Mouse (Mus musculus): Measurements from ENCODE around the gene Ptprd. TPM values are rescaled to one million over a fixed set of nuclear protein-coding genes. Genes with fewer than 3 reads are reported as not detected.

Ptprd gene
- polyA plus RNA-seq, 1 experiment from 2014 or later = 13.8 TPM

DNA sequence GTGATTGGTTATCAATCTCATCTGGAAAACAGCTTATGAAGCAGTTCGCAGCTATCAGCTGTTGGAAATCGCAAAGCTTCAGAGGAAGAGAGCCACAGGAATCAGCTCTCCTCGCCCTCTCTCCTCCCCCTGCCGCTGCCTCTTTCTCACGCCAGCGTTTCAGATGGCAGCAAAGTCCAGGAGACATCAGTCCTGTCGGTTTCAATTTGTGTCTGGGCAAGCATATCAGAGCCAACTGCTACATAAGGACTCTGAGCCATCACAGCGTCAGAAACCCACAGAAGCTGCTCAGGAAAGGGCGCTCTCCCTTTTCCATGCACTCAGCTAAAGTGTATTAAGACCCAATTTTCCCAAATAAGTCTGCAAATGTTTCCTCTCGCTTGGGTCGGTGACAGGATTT, 1884.4 kb downstream of the Ptprd start:
- peak overlapping the region; percentile 11; the same call in 1 of the 2 replicates for H3K4me3 ChIP-seq (ENCODE audit: low read depth, low read length)
- H3K27me3 ChIP-seq (replicated peaks; ENCODE audit: control insufficient read depth, insufficient read depth, low read length) = no peaks in the 10 kb centered on the region
- ATAC-seq = 0 out of 2 replicates have a peak, but pooled peaks have one; percentile 54
- H3K9ac ChIP-seq (ENCODE audit: low read depth, low read length) = no peak overlapping the region
- peak overlapping the region; percentile 41 for H3K4me2 ChIP-seq (replicated peaks; ENCODE audit: low read depth)
- H3K9me3 ChIP-seq (ENCODE audit: control insufficient read depth) = no peaks in the 10 kb centered on the region
- H3K4me1 ChIP-seq (replicated peaks; ENCODE audit: control insufficient read depth, insufficient read depth, low read length) = peaks cover 7% of the 10 kb centered on the region; the same call in 1 of the 2 replicates
- no peak overlapping the region for H3K27ac ChIP-seq (ENCODE audit: low read depth, low read length)
- no peak for TF ChIP-seq CTCF (IDR thresholded peaks at IDR 0.05; ENCODE audit: low read depth)
- 31% methylated on average over 11 of the region's 11 CpGs for WGBS
- H3K36me3 ChIP-seq (ENCODE audit: control insufficient read depth, insufficient read depth) = no peaks in the 10 kb centered on the region

DNA sequence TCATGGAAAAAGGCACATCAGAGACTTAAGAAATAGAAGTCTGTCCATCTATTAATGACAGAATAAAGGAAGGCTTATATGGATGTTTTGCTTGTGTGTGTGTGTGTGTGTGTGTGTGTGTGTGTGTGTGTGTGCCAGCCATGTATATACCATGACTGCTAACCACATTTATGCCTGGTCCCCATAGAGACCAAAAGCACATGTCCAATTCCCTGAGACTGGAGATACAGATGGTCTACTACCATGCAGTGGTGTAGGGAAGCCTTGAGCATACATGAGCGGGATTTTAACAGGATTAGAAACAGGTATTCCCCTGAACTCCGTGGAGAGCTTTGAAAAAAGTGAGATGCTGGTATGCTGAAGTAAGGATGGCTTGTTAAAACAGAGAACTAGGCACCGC, 1886.1 kb downstream of the Ptprd start:
- ATAC-seq = no peak
- Histone ChIP-seq H3K27me3 (replicated peaks; ENCODE audit: control insufficient read depth, insufficient read depth, low read length) (no peaks in the 10 kb centered on the region), H3K9ac (ENCODE audit: low read depth, low read length) (no peak overlapping the region), H3K27ac (ENCODE audit: low read depth, low read length) (no peak overlapping the region), H3K36me3 (ENCODE audit: control insufficient read depth, insufficient read depth) (no peaks in the 10 kb centered on the region), H3K9me3 (ENCODE audit: control insufficient read depth) (no peaks in the 10 kb centered on the region), H3K4me3 (ENCODE audit: low read depth, low read length) (no peak overlapping the region), H3K4me2 (replicated peaks; ENCODE audit: low read depth) (no peak overlapping the region), H3K4me1 (replicated peaks; ENCODE audit: control insufficient read depth, insufficient read depth, low read length) (peaks cover 7% of the 10 kb centered on the region; the same call in 1 of the 2 replicates)
- WGBS = 90% methylated on average over 3 of the region's 3 CpGs
- TF ChIP-seq CTCF (IDR thresholded peaks at IDR 0.05; ENCODE audit: low read depth) = no peak

DNA sequence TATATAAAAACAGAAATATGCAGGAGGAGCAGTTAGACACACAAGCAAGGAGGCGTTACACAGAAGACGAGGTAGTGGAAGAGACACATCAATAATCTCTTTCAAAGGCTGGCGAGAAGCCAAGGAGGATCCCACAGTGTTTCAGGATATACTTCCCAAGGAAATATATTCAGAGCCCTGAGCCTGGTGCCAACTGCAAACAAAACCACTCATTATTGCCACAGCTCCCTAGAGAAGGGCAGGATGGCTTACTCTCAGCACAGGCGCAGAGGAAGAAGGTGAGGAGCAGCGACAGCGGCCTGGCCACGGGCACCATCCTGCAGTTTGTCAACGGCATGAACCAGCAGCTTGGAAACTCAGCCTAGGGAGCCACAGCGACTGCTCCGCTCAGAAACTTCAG, 1886.8 kb downstream of the Ptprd start:
- H3K4me1 ChIP-seq (replicated peaks; ENCODE audit: control insufficient read depth, insufficient read depth, low read length) = peaks cover 7% of the 10 kb centered on the region; the same call in 1 of the 2 replicates
- no peaks in the 10 kb centered on the region for H3K36me3 ChIP-seq (ENCODE audit: control insufficient read depth, insufficient read depth)
- H3K27me3 ChIP-seq (replicated peaks; ENCODE audit: control insufficient read depth, insufficient read depth, low read length) = no peaks in the 10 kb centered on the region
- H3K9me3 ChIP-seq (ENCODE audit: control insufficient read depth) = no peaks in the 10 kb centered on the region
- WGBS = 63% methylated on average over 10 of the region's 10 CpGs
- no peak overlapping the region for H3K4me2 ChIP-seq (replicated peaks; ENCODE audit: low read depth)
- ATAC-seq = no peak
- H3K27ac ChIP-seq (ENCODE audit: low read depth, low read length) = no peak overlapping the region
- no peak overlapping the region for H3K9ac ChIP-seq (ENCODE audit: low read depth, low read length)
- TF ChIP-seq CTCF (IDR thresholded peaks at IDR 0.05; ENCODE audit: low read depth) = no peak
- H3K4me3 ChIP-seq (ENCODE audit: low read depth, low read length) = no peak overlapping the region

DNA sequence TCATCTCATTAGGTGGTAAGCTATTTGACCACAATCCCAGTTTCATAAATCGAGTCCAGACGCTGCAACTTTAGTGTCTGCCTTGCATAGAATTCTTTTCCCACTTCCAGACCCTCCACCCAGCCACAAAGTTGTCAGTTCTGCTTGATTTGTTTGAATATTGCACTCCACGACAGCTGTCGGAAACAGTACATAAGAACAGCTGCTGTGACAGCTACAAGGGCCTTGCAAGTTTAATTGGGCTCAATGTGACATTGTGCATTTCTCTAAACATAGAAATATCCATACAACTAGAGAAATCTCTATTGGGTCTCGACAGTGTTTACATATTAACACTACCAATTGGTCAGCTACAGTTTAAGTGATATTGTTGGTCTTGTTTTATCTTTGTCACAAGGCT, 1887.3 kb downstream of the Ptprd start:
- Histone ChIP-seq H3K4me3 (ENCODE audit: low read depth, low read length) (no peak overlapping the region), H3K9ac (ENCODE audit: low read depth, low read length) (no peak overlapping the region), H3K36me3 (ENCODE audit: control insufficient read depth, insufficient read depth) (no peaks in the 10 kb centered on the region), H3K9me3 (ENCODE audit: control insufficient read depth) (no peaks in the 10 kb centered on the region), H3K4me2 (replicated peaks; ENCODE audit: low read depth) (no peak overlapping the region), H3K4me1 (replicated peaks; ENCODE audit: control insufficient read depth, insufficient read depth, low read length) (peaks cover 7% of the 10 kb centered on the region; the same call in 1 of the 2 replicates), H3K27me3 (replicated peaks; ENCODE audit: control insufficient read depth, insufficient read depth, low read length) (no peaks in the 10 kb centered on the region), H3K27ac (ENCODE audit: low read depth, low read length) (no peak overlapping the region)
- no peak for ATAC-seq
- TF ChIP-seq CTCF (IDR thresholded peaks at IDR 0.05; ENCODE audit: low read depth) = no peak
- 53% methylated on average over 5 of the region's 5 CpGs for WGBS

DNA sequence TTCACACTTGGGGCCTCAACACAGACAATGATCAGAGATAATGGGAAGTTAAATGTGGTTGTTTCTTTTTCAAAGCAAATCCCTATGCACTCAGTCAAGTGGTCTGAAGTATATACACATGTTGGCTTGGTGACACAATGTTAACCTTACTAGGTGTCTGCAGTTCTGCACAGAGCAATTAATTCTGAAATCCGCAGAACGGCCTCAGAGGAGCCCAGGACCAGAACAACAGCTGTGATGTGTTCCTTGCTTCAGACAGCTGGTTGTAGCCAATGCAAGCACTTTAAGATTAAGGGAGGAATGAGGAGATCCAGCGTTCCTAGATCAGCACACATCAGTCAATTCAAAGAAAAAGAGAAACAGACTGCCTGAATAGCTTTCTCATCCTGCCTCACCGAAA, 1891.9 kb downstream of the Ptprd start:
- H3K9me3 ChIP-seq (ENCODE audit: control insufficient read depth) = no peaks in the 10 kb centered on the region
- H3K27me3 ChIP-seq (replicated peaks; ENCODE audit: control insufficient read depth, insufficient read depth, low read length) = no peaks in the 10 kb centered on the region
- no peak overlapping the region for H3K4me2 ChIP-seq (replicated peaks; ENCODE audit: low read depth)
- 0 out of 2 replicates have a peak, but pooled peaks cover 4% of the 10 kb centered on the region for H3K4me1 ChIP-seq (replicated peaks; ENCODE audit: control insufficient read depth, insufficient read depth, low read length)
- no peaks in the 10 kb centered on the region for H3K36me3 ChIP-seq (ENCODE audit: control insufficient read depth, insufficient read depth)
- no peak overlapping the region for H3K9ac ChIP-seq (ENCODE audit: low read depth, low read length)
- no peak overlapping the region for H3K27ac ChIP-seq (ENCODE audit: low read depth, low read length)
- 51% methylated on average over 4 of the region's 4 CpGs for WGBS
- H3K4me3 ChIP-seq (ENCODE audit: low read depth, low read length) = no peak overlapping the region
- ATAC-seq = no peak
- no peak for TF ChIP-seq CTCF (IDR thresholded peaks at IDR 0.05; ENCODE audit: low read depth)

DNA sequence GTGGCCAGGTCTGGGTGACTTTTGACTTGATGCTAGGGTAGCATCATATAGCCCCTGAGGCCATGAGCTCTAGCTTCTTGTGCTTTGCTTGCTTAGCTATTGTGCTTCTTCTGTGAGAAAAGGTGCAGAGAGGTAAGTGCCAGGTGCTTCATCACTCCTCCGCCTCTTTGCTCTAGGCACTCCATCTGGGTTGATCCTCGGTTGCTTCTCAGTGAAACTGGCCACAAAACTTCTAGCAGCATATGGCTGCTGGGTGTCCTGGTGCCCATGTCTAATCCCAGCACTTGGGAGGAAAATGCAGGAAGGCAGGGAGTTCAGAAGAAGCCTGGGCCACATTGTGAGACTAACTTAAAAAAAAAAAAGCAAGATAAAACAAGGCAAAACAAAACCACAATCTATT, 1895.8 kb downstream of the Ptprd start:
- H3K27ac ChIP-seq (ENCODE audit: low read depth, low read length) = no peak overlapping the region
- TF ChIP-seq CTCF (IDR thresholded peaks at IDR 0.05; ENCODE audit: low read depth) = no peak
- no peak for ATAC-seq

DNA sequence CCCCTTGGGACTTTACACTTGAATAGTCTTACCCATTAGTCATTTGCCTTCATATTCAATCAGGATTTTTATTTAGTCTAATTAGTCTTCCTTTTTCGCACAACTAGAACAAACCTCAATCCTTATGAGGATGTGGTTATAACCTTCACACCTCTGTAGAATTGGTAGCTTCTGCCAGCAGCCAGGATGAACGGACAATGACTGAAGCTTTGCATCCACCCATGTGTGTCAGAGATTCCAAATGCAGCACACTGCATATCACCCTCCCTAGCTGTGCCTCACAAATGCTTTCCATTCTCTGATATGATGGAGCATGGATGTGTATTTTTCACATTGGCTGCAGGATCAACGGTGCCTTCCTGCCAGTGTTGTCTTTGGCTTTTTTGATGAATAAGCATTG, 1898.0 kb downstream of the Ptprd start:
- no peak overlapping the region for H3K27ac ChIP-seq (ENCODE audit: low read depth, low read length)
- no peak overlapping the region for H3K9ac ChIP-seq (ENCODE audit: low read depth, low read length)
- H3K36me3 ChIP-seq (ENCODE audit: control insufficient read depth, insufficient read depth) = no peaks in the 10 kb centered on the region
- no peak for TF ChIP-seq CTCF (IDR thresholded peaks at IDR 0.05; ENCODE audit: low read depth)
- H3K4me1 ChIP-seq (replicated peaks; ENCODE audit: control insufficient read depth, insufficient read depth, low read length) = no peaks in the 10 kb centered on the region
- no peak for ATAC-seq
- no peak overlapping the region for H3K4me2 ChIP-seq (replicated peaks; ENCODE audit: low read depth)
- no peak overlapping the region for H3K4me3 ChIP-seq (ENCODE audit: low read depth, low read length)
- H3K27me3 ChIP-seq (replicated peaks; ENCODE audit: control insufficient read depth, insufficient read depth, low read length) = no peaks in the 10 kb centered on the region
- H3K9me3 ChIP-seq (ENCODE audit: control insufficient read depth) = no peaks in the 10 kb centered on the region
- WGBS = 75% methylated on average over 3 of the region's 3 CpGs

More for the DNA sequence above, 1895.8 kb downstream of the Ptprd start:
- 88% methylated on average over 2 of the region's 2 CpGs for WGBS
- H3K9ac ChIP-seq (ENCODE audit: low read depth, low read length) = no peak overlapping the region
- no peaks in the 10 kb centered on the region for H3K4me1 ChIP-seq (replicated peaks; ENCODE audit: control insufficient read depth, insufficient read depth, low read length)
- H3K4me2 ChIP-seq (replicated peaks; ENCODE audit: low read depth) = no peak overlapping the region
- no peaks in the 10 kb centered on the region for H3K36me3 ChIP-seq (ENCODE audit: control insufficient read depth, insufficient read depth)
- no peak overlapping the region for H3K4me3 ChIP-seq (ENCODE audit: low read depth, low read length)
- H3K27me3 ChIP-seq (replicated peaks; ENCODE audit: control insufficient read depth, insufficient read depth, low read length) = no peaks in the 10 kb centered on the region
- no peaks in the 10 kb centered on the region for H3K9me3 ChIP-seq (ENCODE audit: control insufficient read depth)
